Mouse (Mus musculus): ENCODE measurements around the gene Bsn.

- TF ChIP-seq CTCF (IDR thresholded peaks at IDR 0.05; ENCODE audit: low read depth) (no peak), EP300 (IDR thresholded peaks at IDR 0.05; ENCODE audit: low read depth) (no peak)
Measured at GRCm38 (mm10) chr9:108062142-108062541, 128.0 kb downstream of the Bsn start.

Measured in liver, postnatal 0 days (tissue).